Mouse (Mus musculus) spleen, adult 2 months (tissue): ENCODE results near the gene Myog.

Experiments used
- CTCF ChIP-seq: fragments of 200-500 bp; IDR thresholded peaks from 2 replicates; pipeline ENCODE4 v1.5.1; 2011; ENCODE audit warnings: mild to moderate bottlenecking, inconsistent platforms; ENCODE audit not compliant: insufficient read depth, insufficient read length, insufficient replicate concordance; ENCODE audit errors: extremely low read depth
- POLR2A ChIP-seq: fragments of 200-500 bp; IDR thresholded peaks from 2 replicates; pipeline ENCODE4 v1.6.1; 2011; ENCODE audit warnings: low read depth, low read length, inconsistent platforms

DNA sequence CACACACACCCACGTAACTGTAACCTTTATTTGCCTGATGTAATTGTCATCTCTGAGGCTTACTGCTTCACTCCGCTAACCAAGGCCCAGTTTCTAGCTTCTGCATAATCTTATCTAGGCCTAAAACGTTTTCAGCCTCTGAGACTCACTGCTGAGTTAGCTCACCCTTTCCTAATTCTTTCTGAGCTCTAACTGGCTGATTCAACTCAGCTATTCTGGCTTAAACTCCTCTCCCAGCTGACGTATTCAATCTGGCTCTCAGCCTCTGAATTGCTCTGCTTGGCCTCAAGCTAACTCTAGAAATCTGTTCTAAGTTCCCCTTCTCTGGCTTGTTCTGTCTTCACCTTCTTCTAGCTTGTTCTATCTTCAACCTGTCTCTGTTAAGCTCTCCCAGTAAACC, 43.2 kb upstream of the Myog start:
- TF ChIP-seq POLR2A: no peak
- TF ChIP-seq CTCF: no peak
